Mouse (Mus musculus) CD8-positive naive resting alpha-beta T cell, adult 57 days (primary cell): Measurements from ENCODE around the gene Actn1. TPM values are rescaled to one million over a fixed set of nuclear protein-coding genes. Genes with fewer than 3 reads are reported as not detected.

ENCODE experiments used
- total RNA-seq: library from RNA; stranded (reverse); gene quantifications from one replicate; pipeline ENCODE4 v1.2.4, GENCODE M21; 2023

The Actn1 gene
- 352 TPM for total RNA-seq

DNA sequence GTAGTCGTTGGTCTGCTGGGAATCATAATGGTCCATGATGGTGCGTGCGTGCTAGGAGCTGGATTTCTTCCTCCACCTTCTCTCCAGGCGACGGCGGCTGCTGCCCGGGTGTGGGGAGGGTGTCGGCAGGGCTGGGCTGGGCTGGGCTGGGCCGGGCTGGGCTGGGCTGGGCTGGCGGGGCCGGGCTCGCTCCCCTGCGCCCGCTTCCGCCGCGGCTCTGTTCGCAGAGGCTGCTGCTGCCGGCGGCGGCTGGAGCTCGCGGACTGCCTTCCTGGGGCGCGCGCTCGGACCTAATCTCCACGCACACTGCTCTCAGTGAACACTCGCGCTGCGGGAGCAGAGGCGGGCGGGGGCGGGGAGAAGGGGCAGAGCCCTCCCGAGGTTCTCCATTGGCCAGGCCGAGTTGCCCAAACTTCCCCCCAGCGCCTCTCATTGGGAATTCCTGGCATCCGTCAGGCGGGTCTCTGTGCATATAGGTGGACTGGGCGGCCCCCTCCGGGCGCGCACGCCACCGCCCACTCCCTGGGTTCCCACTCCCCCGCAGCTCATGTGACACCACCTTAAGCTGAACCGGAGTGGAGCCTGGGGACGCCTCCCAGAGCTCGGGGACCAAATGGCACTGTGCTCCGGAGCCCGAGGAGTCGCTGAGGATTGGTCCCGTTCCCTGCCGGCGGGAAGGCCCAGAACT lies at the start of gene Actn1:
Actn1 (minus strand) TSS at position 316 of the 688 bp plus-strand sequence.

Other genes starting within 250 kb of the Actn1 start
- gene Zfp36l1, start 147.4 kb downstream of the Actn1 start, total RNA-seq, result 451 TPM
- 39.9 TPM for gene Dcaf5, start 176.2 kb upstream of the Actn1 start, total RNA-seq
- gene Exd2, start 202.7 kb upstream of the Actn1 start, total RNA-seq, result 50.9 TPM